Mouse (Mus musculus) embryo, embryonic 10.5 days (tissue): ENCODE results near the gene Meis1.
A peak's percentile ranks its signal among the peaks of the same experiment; 100 is the strongest.

Experiments used
- DNase-seq: peaks from one replicate; pipeline ENCODE4 v3.0.0-alpha.2; 2015; ENCODE audit warnings: low spot score

Meis1 gene

DNA sequence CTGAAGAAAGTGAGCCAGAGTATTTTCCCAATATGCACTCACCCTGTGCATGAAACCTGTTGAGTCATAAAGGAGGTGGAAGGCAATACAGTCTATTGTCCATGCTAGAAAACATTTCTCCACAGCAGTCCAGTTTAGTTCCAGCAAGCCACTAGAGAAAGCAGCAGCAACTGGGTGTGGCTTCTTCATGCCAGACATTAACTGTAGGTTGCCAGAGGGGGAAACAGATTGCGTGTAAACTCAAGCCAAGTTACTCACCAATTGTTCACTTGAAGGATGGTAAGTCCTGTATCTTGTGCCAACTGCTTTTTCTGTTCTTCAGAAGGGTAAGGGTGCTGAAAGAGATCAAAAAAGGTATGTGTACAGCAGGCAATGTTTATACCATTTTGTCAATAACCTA lies 113.4 kb downstream of the Meis1 start:
- no peak for DNase-seq

DNA sequence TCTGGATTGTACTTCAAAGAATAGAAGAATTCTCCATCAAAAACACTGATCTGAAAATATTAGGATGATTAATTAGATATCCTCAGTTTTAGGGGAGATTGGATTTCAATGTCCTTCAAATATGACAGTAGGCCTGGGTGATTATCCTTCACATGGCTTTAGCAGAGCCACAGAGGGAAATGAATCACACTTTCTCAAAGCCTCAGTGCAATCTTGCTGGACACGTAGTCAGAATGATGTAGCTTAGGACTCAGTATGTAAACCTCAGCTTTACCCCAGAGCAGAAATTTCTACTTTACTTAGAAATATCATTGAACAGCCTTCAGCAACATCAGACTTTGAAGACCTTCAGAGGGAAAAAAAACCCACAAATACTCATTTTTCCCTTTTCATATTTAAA lies 113.9 kb downstream of the Meis1 start:
- no peak for DNase-seq

DNA sequence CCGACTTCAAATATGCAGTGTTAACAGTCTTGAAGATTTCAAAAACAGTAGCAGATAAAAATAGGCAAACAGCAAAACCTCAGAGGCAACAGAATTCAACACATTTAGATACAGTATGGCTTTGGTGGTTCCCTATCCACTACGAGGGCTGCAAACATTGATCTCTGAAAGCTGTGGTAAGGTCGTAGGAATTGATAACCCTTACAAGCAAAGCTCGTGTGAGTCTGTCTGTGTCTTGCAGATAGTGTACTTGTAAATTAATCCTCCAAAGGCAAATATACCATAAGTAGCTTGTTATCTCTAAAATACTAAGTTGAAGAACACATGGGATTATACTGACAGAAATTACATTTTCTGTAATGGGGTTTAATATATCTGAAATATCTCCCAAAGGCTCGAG lies 114.5 kb downstream of the Meis1 start:
- no peak for DNase-seq

DNA sequence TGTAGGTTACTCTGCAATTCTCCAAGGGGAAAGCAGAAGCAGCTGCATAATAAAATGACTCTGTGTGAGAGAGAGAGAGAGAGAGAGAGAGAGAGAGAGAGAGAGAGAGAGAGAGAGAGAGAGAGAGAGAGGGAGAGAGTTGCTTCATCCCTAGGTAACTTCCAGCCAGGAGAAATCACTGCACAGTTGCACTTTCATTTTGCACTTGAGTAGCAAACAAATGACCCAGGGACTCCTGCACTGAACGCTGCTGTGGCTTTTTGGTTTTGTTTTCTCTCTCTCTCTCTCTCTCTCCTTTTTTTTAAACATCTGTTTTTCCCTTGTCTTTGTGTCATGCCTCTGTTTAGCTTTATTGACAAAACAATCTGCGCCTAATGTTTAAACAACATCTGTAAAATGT lies 118.3 kb downstream of the Meis1 start:
- DNase-seq = no peak

DNA sequence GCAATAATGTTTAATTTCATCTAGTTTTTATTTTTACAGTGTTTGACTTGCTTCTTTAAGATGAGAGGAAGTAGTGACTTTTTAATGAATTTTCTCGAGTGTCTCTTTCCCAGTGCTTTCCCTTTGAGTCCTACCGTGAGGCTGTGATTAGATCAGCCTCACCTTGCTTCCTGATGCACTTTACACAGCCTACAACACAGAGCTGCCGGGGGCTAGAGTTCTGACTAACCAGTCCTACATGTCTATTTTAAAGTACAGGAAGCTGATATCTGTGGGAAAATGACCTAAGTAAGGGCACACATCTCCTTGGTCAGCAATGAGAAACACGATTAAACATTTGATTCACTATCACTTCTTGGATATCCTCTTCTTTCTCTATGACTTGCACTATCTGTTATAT lies 119.9 kb downstream of the Meis1 start:
- no peak for DNase-seq

DNA sequence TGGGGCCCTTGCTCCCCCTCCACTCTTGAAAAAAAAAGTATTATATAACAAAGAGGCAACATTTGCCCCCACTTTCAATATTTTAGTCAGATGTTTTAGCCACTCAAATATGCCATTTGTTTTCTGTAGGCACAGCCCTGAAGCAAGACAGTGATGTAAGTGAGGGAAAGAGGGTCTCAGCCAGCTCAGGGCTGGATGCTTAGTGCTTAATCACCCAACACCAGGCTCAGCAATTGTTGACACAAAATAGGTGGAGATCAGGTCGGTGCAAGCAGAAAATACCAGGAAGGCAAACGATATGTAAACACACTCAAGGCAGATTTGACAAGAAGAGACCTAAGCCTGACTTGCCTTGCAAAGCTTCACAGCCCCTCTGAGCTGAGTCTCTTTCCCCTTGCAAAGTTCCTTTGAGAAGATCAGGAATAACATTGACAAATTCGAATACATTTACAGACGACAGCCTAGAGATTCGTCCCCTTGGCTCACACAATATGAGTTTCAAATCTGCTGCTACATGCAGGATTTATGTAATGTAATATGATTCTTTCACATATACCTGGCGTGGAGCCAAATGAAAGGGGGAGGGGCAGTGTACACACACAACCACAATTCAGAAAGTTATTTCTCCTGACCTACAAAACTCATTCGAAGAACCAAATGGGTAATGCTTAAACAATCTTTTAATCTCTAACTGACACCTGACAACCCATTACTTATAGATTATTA lies 120.7 kb downstream of the Meis1 start:
- no peak for DNase-seq

DNA sequence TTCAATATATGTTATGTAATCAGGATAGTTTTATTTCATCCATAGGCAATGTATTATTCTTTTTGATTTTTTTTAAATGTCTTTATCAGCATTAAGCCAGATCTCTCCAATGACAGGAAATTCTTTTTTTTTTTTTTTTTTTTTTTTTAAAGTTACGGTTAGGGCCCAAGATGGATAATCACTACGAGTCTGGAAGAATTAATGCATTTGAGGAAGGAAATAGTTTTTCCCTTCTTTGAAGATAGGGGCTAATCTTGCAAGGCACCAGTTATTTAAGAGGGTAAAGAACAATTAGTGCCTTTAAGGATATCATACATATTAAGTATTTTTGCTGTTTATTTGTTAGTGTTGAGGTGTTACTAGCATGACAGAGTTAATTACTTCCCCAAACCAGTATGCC lies 121.5 kb downstream of the Meis1 start:
- DNase-seq = no peak

DNA sequence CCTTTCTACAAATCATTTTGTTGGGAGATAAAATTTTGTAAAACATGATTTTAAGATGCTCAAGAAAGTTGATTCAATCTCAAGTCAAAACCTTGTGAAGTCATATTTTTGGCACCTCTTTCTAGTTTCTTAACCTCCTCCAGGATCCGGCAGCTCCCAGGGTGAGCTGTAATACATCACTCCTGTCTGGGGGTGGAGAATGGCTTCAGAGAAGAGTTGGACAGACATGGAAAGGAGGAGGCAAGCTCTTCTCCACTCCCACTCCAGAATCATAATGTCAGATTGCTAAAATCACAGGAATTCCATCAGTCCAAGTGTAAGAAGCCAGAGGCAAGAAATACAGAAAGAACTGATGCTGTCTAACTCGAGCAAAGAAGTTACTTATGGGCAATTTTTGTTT lies 126.3 kb downstream of the Meis1 start:
- no peak for DNase-seq

DNA sequence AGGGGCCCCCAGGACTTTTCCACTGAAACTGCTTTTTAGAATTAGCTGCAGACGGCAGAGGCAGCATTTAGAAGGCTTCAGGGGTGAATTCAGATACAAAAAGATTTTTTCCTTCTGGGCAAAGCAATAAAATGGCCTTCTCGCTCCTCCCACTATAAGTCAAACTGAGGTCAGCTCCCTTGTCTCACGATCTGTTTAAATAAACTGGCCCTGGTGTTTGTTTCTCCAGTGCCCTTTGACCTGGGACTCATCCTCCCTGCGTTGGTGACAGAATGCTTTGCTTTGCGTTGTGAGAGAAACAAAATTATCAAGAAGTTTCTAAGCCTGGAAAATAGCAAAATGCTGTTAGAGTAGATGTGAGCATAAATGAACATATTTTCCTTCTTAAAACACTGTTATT lies 129.6 kb downstream of the Meis1 start:
- peak; percentile 87 for DNase-seq

DNA sequence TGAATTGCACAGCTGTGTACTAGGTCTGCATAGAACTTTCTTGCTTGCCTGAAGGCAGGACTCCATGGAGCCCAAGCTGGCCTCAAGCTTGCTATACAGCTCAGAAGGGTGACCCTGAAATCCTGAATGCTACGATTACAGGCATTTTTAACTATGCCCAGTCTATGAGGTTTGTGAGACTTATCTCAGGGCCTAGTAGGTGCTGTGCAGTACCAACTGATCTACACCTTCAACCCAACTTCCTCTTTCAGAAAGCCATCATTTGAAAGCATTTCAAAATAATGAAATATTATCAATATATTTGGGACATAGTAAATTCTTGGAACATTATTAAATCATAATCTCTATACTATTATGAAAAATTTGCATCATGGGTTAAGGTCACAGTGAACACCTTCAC lies 130.1 kb downstream of the Meis1 start:
- DNase-seq = no peak

DNA sequence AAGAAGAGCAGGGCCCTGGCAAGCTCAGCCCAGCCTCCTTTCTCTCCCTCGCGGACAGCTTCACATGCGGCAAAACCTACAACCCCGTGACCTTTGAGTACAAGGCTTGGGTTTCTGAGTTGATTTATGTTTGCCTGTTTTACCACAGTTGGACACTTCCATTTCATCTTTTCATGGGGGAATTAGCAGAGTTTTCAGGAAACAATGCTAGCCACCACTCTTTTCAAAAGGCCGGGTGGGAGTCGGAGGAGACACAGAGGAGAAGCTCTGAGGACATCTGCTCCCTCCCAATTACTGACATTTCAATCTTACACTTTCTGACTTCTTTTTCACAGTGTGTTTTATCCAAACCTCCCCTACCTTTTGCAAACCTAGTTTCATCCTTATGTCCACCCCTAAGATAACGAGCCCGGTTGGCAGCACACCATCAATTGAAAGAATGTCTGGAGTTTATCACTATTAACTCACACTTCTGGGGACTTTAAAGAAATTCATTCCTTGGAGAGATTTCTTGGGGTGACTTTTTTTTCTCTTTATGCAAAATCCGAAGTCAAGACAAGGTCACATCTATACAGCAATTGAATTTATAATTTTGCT lies 133.0 kb downstream of the Meis1 start:
- peak; percentile 91 for DNase-seq

DNA sequence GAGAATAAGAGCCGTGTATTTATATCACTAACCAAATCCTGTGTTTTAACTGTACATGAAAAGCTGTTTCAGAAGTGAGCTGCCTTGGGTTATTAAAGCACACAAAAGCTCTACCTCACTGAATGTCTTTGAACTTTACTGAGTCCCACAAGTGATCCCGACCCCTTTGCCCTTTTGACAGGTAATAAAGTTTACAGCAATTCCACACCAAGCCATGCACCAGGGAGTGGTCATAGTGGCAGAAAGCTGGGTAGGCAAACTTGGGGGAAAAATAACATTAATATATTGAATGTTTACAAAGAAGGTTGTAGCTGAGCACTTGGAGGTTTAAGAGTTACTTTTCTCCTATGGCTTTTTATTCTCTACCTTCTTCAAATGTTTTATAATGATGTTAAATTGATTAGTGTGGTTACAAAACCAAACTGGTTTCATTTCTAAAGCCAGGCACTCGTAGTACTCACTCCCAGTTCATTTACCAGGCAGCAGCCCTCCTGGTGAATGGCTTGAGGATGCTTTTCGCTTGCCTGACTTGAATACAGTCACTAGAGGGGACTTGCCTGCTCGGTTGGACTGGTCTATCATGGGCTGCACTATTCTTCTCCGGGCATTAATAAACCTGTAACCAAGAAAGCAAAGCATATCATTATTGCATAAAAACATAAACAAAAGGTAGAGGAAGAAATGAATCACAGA lies 133.6 kb downstream of the Meis1 start:
- DNase-seq = peak; percentile 57

DNA sequence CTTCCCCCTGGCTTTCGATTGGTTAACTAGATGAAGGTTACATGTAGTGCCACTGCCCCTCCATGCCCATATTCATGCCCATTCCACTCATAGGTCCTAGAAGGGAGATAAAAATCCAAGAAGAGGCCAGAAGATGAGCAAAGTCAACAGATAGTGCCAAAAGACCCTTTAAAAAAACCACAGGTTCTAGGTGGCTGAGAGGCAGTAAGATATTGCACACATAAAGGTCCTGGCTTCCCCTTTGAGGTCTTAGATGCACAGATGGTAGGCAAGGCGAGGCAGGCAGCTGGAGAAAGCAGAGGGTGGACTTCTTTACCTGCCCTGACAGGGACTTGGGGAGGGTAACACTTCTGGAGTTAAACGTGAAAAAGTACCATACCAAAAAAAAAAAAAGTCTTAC lies 134.8 kb downstream of the Meis1 start:
- no peak for DNase-seq

DNA sequence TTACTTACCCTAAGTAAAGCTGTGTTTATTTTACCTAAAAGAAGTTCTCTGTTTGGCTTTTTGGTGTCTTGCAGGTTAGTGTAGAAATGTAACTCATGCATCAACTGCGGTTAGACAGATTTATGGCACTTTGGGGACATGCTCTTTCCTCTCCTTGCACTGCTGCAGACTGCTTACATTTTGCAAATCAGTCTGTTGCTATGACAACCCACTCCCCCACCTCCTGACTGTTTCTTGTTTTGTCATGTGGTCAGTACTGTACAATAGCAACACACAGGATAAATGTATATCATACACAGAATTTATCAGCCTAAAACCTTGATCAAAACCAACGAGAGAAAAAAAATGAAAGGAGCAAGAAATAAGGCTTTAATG lies 135.3 kb downstream of the Meis1 start:
- peak; percentile 91 for DNase-seq

DNA sequence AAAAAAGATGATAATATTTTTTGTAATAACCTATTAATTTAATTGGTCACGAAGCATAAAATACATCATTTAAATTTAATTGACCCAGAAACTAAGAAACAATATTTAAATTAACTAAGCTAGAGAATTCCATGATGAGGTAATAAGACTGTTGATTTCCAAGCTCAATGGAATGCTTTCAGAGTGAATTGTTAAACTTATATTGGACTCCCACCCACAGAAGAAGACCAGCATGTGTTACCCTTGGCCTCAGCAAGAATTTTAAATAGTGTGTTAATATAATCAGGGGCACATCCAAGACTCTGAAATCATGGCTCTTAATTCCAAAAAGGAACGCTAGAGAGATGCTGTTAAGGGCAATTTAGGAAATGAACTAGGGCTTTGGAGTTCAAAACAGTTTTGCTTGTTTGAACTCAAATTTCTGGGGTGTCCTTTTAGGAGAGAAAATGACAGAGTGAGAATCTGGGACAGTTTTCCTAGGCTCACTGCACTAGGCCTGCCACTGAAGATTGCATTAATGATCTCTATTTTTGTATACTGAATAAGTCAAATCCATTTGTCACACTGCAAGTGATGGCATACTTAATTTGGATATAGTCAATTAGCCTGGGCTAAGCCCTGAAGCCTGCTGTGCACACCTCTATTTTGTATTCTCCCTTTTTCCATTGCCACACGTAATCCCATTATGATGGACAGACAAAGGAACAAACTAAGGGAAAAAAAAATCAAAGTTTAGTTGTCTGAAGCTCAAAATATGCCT lies 135.9 kb downstream of the Meis1 start:
- no peak for DNase-seq

DNA sequence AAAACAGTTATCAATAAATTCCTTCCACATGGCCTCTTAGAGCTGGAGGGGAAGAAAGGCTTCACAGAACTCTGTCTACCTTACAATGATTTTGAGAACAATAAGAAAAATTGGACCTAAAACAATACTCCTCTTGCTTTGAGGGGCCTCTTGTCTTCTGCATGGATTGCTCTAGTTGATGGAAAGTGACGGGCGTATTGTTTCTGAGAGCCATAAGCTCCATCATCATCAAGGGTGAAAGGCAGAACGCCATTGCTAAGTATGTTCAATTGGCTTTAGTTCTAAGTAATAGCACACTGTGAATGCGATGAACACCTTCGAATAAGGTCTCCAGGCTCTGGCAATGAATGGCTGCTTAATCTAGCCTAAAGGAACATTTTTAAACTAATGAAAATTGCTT lies 136.5 kb downstream of the Meis1 start:
- peak; percentile 29 for DNase-seq

DNA sequence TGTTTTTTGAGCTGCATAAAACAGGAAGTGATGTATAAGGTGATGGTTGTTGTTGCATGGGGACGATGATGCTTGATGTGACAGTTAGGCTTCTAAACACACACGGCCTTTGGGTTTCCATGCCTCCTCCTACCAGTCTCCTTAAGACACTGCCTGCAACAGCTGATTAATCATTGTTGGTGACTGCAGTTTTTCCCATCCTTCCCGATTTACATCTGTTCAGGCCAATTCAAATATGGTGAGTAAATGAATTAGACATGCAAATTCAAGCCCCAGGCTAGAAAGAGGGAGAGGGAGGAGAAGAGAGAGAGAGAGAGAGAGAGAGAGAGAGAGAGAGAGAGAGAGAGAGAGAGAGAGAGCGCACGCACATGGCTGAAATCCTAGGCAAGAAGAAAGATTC lies 138.0 kb downstream of the Meis1 start:
- peak; percentile 46 for DNase-seq

DNA sequence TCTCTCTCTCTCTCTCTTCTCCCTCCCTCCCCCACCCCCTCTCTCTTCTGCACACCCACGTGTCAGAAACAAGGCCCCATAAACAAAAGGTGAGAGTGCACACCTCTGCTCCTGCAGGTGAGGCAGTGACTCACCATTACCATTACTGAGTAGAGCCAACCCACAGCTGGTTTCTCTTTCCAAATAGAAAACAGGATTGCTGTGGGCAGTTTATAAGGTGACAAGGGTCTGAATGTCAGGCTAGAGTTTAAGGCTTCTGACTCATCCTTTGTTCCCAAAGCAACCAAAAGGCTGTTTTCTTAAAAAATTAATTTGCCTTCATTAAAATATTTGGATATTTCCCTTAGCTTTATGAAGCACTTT lies 139.3 kb downstream of the Meis1 start:
- DNase-seq = peak; percentile 58

DNA sequence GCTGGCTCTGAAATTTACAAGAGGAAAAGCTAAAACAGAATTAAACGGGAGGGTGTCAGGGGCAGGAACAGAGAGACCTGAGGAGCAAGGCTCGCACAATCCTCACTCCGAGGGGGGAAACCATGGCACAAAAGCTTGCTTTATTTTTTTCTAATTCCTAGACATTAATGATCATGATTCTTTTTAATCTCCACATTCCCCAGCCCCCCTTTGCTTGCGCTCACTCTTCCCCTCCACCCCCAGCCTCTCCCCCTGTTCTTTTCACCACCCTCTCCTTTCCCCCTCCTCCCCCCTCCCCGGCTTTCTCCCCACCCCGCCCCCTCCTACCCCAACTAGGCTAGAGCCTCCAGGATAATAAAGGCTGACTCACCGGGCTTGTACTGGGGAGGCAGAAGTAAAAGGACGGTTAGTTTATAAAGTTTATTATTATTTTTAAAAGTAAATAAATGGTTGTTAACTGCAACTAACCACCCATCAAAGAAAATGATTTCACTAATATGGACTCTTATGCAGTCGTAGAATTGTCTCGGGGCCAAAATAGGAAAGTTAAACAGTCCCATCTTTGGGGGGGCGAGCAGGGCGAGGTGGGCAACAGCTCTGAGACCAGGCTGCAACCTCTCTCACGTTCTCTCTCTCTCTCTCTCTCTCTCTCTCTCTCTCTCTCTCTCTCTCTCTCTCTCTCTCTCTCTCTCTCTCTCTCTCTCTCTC lies 139.9 kb downstream of the Meis1 start:
- DNase-seq = peak; percentile 78

DNA sequence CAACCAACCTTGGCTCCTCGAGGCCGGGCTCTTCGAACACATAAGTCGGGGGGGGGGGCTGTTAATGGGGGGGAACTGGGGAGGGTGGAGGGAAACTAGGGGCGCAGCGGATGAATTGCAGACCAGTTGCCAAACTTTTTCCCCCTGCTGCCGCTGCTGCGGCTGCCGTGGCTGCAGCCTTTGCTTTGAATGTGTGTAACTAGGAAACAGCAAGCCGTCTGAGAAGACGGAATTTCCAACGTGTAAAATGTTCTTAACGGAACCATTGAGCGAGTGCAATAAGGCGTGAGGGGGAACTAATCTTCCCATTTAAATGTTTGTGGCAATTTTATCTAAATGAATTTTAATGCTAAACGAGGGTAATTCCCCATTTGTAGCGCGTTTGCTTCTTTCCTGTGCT lies 140.8 kb downstream of the Meis1 start:
- DNase-seq = peak; percentile 85

DNA sequence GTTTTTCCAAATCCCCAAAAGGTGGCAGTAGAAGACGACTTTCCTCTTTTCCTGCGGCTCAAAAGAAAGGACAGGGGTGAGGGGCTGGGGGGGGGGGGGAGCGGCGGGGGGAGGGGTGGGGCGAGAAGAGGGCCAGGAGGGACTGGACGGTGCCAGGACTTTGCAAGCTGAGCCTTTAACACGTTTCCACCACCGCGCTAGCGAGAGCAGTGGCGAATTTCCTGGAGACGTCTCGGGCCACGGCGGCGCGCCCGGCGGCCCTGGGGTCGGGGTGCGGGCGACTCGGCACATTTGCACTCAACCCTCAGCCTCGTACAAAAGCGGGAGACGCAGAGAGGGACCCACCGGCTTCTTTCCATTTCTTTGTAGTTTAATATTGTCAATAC lies 141.2 kb downstream of the Meis1 start:
- peak; percentile 93 for DNase-seq

DNA sequence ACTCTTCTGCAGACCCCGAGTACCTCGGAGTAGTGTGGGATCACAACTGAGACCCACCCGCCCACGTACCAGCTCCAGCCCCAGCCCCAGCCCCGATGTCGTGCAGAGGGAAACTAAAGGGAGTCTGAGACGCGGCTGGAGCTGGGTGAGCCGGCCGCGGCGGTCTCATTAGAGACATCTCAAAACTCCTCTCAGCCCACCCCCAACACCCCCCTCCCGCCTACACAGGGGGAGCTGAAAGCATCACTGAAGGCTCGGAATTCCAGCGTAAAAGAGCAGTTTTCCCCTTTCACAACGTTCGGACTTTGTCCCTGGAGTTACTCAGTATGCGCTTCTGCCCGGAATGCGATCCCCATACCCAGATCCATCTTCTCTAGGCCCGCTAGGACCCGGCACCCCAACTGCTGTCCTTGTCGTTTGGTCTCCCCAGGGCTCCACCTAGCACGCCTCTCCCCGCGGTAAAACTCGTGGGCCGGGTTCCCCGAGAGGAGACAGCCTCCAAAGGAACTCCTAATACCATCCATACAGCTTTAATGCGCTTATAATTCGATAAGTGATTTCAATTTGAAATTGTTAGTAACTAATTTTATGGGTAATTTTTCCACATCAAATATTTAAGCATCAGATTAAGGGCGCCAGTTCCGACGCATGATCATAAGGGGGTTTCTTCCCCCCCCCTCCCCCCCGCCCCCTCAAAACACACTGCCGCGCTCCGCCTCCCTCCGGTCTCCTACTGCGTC lies 141.7 kb downstream of the Meis1 start:
- peak; percentile 73 for DNase-seq
